Mouse (Mus musculus) C2C12 (cell line): ENCODE results near the gene Itga11. TPM values are rescaled to one million over a fixed set of nuclear protein-coding genes. Genes with fewer than 3 reads are reported as not detected.

Source experiments
- H3K27me3 ChIP-seq: one replicate; pipeline ENCODE4 v1.6.1; 2011; ENCODE audit not compliant: control insufficient read depth, insufficient read depth, insufficient read length
- H3K36me3 ChIP-seq: one replicate; pipeline ENCODE4 v1.6.1; 2011; ENCODE audit not compliant: control insufficient read depth, insufficient read depth
- H3K4me3 ChIP-seq: one replicate; pipeline ENCODE4 v1.5.1; 2011; ENCODE audit warnings: mild to moderate bottlenecking, control low read depth; ENCODE audit not compliant: poor library complexity, insufficient read depth, severe bottlenecking
- H3K79me2 ChIP-seq: one replicate; pipeline ENCODE4 v1.6.1; 2011; ENCODE audit not compliant: control insufficient read depth, insufficient read depth
- H3K79me3 ChIP-seq: one replicate; pipeline ENCODE4 v1.6.1; 2011; ENCODE audit warnings: low read depth, control low read depth
- H3ac ChIP-seq: one replicate; pipeline ENCODE3; 2011; ENCODE audit warnings: low read depth; ENCODE audit not compliant: control insufficient read depth, insufficient read length
- CEBPB ChIP-seq: IDR thresholded peaks from one replicate; pipeline ENCODE4 v1.6.1; 2011; ENCODE audit warnings: low read depth, mild to moderate bottlenecking, control low read depth, moderate library complexity
- CTCF ChIP-seq: IDR thresholded peaks from one replicate; pipeline ENCODE4 v1.5.1; 2011; ENCODE audit not compliant: control insufficient read depth, insufficient read depth, insufficient read length
- FOSL1 ChIP-seq: IDR thresholded peaks from one replicate; pipeline ENCODE4 v1.8.0; 2011; ENCODE audit warnings: mild to moderate bottlenecking, low read length; ENCODE audit not compliant: poor library complexity, insufficient read depth, severe bottlenecking
- MAX ChIP-seq: IDR thresholded peaks from one replicate; pipeline ENCODE4 v1.6.1; 2011; ENCODE audit warnings: mild to moderate bottlenecking, control low read depth
- MYOD1 ChIP-seq: IDR thresholded peaks from one replicate; pipeline ENCODE4 v1.6.1; 2011; ENCODE audit warnings: low read depth; ENCODE audit not compliant: control insufficient read depth, insufficient read length
- MYOG ChIP-seq: IDR thresholded peaks from one replicate; pipeline ENCODE4 v1.6.1; 2011; ENCODE audit not compliant: control insufficient read depth, insufficient read length; ENCODE audit errors: extremely low read depth
- USF1 ChIP-seq: IDR thresholded peaks from one replicate; pipeline ENCODE4 v1.6.1; 2011; ENCODE audit warnings: low read depth, mild to moderate bottlenecking, control low read depth, moderate library complexity
- polyA plus RNA-seq: library from polyadenylated mRNA; unstranded; fragments of >200 nt; fragmentation: generic; extraction: Trizol; gene quantifications from one replicate; pipeline ENCODE4 v1.2.1, GENCODE M21; 2012; ENCODE audit warnings: missing spikeins

The Itga11 gene
- polyA plus RNA-seq, 1 experiment, result 0.14 TPM

GRCm38 (mm10) chr9:62721791-62722190 lies 44.2 kb downstream of the Itga11 start:
- H3K79me2 ChIP-seq, result no peaks in the 10 kb centered on the region
- no peaks in the 10 kb centered on the region for H3K79me3 ChIP-seq
- H3K36me3 ChIP-seq, result no peaks in the 10 kb centered on the region
- H3K4me3 ChIP-seq, result no peak overlapping the region
- TF ChIP-seq MAX, result no peak
- no peak for TF ChIP-seq MYOG
- TF ChIP-seq USF1, result no peak
- TF ChIP-seq CEBPB, result no peak
- no peak for TF ChIP-seq MYOD1
- no peak for TF ChIP-seq CTCF
- no peak for TF ChIP-seq FOSL1
- H3ac ChIP-seq, result no peak overlapping the region
- H3K27me3 ChIP-seq, result no peaks in the 10 kb centered on the region

DNA sequence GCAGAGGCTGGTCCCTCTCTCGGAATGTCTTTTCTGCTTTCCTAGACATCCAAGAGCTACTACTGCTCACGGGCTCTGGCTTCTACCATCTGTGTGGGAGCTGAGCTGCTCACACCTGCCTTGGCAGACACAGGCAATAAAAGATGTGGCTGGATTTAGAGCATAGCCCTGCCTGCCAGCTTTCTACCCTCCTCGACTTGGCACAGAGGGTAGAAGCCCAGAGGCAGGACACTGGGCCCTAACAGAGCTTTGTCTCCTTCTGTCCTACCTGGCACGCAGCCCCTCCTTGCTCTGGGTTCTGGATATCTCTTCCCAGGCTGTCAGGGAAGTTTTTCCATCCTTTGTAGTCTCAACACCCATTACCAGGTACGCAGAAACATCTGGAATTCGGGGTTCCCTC lies 45.1 kb downstream of the Itga11 start:
- H3K4me3 ChIP-seq, result no peak overlapping the region
- no peaks in the 10 kb centered on the region for H3K79me3 ChIP-seq
- no peaks in the 10 kb centered on the region for H3K36me3 ChIP-seq
- no peaks in the 10 kb centered on the region for H3K79me2 ChIP-seq
- no peak for TF ChIP-seq USF1
- no peak for TF ChIP-seq CTCF
- no peak overlapping the region for H3ac ChIP-seq
- no peaks in the 10 kb centered on the region for H3K27me3 ChIP-seq

DNA sequence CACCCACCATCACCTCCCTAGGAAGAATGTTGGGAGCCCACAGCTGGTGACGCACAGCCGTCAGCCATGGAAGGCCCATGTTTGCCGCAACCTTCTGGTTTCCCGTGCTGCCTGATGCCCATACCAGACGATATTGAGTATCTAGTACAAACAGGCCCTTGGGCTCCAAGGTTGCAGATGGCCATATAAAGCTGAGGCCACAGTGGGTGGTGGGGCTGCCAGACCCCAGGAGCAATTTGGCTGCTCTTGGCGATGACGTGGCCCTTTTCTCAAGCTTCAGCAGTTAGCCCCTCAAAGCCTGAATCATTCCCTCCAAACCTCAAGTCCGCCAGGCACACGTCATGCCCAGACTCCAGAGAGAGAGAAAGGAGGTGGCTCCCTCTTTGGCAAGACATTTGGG lies 46.5 kb downstream of the Itga11 start:
- no peaks in the 10 kb centered on the region for H3K36me3 ChIP-seq
- no peaks in the 10 kb centered on the region for H3K79me3 ChIP-seq
- no peaks in the 10 kb centered on the region for H3K27me3 ChIP-seq
- no peak for TF ChIP-seq CEBPB
- TF ChIP-seq CTCF, result no peak
- TF ChIP-seq USF1, result no peak
- TF ChIP-seq MAX, result no peak
- H3K79me2 ChIP-seq, result no peaks in the 10 kb centered on the region
- no peak overlapping the region for H3K4me3 ChIP-seq
- H3ac ChIP-seq, result no peak overlapping the region

DNA sequence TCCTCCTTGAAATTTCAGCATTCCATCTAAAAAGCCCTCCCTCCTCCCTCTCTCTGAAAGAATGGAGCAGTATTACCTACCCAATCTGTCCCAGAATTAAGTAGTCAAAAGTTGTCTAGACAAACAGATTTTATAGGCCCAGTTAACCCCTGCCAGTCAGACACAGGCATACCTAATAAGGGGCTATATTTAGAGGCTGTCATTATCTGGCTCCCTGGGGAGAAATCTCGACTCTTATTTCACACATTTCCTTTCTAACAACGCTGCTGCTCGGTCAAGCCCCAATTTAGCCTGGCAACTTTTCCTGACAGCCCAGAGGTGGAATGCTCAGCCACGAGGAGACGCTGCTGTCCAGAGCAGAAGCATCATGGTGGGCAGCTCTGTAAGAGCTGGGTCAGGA lies 47.6 kb downstream of the Itga11 start:
- Histone ChIP-seq H3K27me3 (no peaks in the 10 kb centered on the region), H3K36me3 (no peaks in the 10 kb centered on the region), H3ac (no peak overlapping the region), H3K4me3 (no peak overlapping the region), H3K79me2 (no peaks in the 10 kb centered on the region), H3K79me3 (no peaks in the 10 kb centered on the region)
- TF ChIP-seq MYOG, result no peak
- no peak for TF ChIP-seq FOSL1
- TF ChIP-seq CEBPB, result no peak
- TF ChIP-seq CTCF, result no peak
- TF ChIP-seq MYOD1, result no peak
- no peak for TF ChIP-seq USF1
- no peak for TF ChIP-seq MAX

- Histone ChIP-seq H3K27me3 (no peaks in the 10 kb centered on the region), H3K36me3 (no peaks in the 10 kb centered on the region), H3ac (no peak overlapping the region), H3K79me3 (no peaks in the 10 kb centered on the region), H3K4me3 (no peak overlapping the region), H3K79me2 (no peaks in the 10 kb centered on the region)
- peak; percentile 53 for TF ChIP-seq CTCF
- no peak for TF ChIP-seq MYOG
Observed at GRCm38 (mm10) chr9:62726472-62726871, 48.8 kb downstream of the Itga11 start.

DNA sequence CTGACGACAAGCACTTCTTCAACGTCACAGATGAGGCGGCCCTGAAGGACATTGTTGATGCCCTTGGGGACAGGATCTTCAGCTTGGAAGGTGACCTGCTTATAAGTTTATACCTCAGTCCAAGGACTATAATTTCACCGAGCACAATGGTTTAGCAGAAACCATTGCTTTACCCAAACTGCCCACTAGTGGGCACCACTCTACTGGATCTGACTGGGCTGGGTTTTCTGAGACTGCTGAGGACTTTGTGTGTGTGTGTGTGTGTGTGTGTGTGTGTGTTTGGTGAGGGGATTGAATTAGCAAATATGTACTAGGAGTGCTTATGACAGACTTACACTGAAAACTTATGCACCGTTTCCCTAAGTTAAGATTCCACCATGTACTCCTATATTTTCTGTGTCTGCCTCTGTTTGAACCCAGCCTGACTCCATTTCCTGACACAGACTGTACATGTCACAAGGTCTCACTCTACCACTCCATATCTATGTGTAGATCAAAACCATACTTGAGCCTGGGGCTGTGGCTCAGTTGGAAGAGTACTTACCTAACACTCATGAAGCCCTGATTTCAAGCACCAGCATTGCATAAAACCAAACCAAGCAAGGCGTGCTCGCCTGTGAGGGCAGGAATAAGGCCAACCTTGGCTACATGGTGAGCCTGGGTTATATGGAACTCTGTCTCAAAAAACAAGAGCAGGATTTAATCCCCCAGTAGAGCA lies 67.1 kb downstream of the Itga11 start:
- H3K79me3 ChIP-seq, result no peaks in the 10 kb centered on the region
- H3K27me3 ChIP-seq, result no peaks in the 10 kb centered on the region
- H3K4me3 ChIP-seq, result no peak overlapping the region
- H3ac ChIP-seq, result no peak overlapping the region
- TF ChIP-seq CTCF, result peak; percentile 34
- TF ChIP-seq FOSL1, result no peak
- no peak for TF ChIP-seq MYOG
- TF ChIP-seq MYOD1, result no peak
- H3K79me2 ChIP-seq, result no peaks in the 10 kb centered on the region
- no peaks in the 10 kb centered on the region for H3K36me3 ChIP-seq

DNA sequence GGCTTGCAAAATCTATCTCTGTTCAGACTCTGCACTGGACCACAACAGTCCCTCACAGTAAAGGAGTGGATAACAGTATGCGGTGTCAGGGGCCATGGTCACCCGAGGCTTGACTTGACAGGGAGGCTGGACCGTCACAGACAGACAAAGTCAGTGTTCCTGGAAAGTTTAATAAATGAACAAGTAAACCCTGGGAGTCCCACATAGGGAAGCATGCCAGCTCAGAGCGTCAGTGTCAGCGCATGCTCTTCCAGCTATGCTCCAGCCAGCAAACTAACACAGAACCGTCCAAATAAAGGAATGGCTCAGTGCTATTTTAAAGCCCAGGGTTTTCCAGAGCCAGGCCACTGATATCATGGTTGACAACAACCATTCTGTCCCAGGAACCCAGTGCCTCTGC lies 69.0 kb downstream of the Itga11 start:
- no peak overlapping the region for H3K4me3 ChIP-seq
- no peak overlapping the region for H3ac ChIP-seq
- H3K79me2 ChIP-seq, result no peaks in the 10 kb centered on the region
- no peaks in the 10 kb centered on the region for H3K79me3 ChIP-seq
- H3K27me3 ChIP-seq, result no peaks in the 10 kb centered on the region
- no peaks in the 10 kb centered on the region for H3K36me3 ChIP-seq
- TF ChIP-seq MYOG (no peak), CTCF (no peak), USF1 (no peak), MAX (no peak), CEBPB (no peak), MYOD1 (no peak), FOSL1 (no peak)
